Mouse (Mus musculus) forebrain, embryonic 15.5 days (tissue): ENCODE data around the gene Mlh3. TPM values are rescaled to one million over a fixed set of nuclear protein-coding genes. Genes with fewer than 3 reads are reported as not detected.

Source experiments
- ATAC-seq: fragments of 200-750 bp; cut with Nextera tagmentation; replicated peaks from 2 replicates; pipeline ENCODE4 v1.8.0; 2017; ENCODE audit warnings: mild to moderate bottlenecking, moderate TSS enrichment, moderate library complexity
- H3K27ac ChIP-seq: fragments of 300-500 bp; sonication (generic); replicated peaks from 2 replicates; pipeline ENCODE4 v1.5.1; 2015; ENCODE audit warnings: mild to moderate bottlenecking, inconsistent platforms
- H3K27me3 ChIP-seq: fragments of 300-500 bp; sonication (generic); 2 replicates; pipeline ENCODE4 v1.6.1; 2015; ENCODE audit warnings: inconsistent platforms
- H3K36me3 ChIP-seq: fragments of 300-500 bp; sonication (generic); 2 replicates; pipeline ENCODE4 v1.6.1; 2015; ENCODE audit warnings: mild to moderate bottlenecking, inconsistent platforms
- H3K4me1 ChIP-seq: fragments of 300-500 bp; sonication (generic); 2 replicates; pipeline ENCODE4 v1.6.1; 2015; ENCODE audit warnings: inconsistent platforms
- H3K4me2 ChIP-seq: fragments of 300-500 bp; sonication (generic); replicated peaks from 2 replicates; pipeline ENCODE4 v1.6.1; 2015; ENCODE audit warnings: mild to moderate bottlenecking, inconsistent platforms
- H3K4me3 ChIP-seq: fragments of 300-500 bp; sonication (generic); 2 replicates; pipeline ENCODE4 v1.5.1; 2015; ENCODE audit warnings: mild to moderate bottlenecking, inconsistent platforms
- H3K9ac ChIP-seq: fragments of 300-500 bp; sonication (generic); replicated peaks from 2 replicates; pipeline ENCODE4 v1.6.1; 2015; ENCODE audit warnings: mild to moderate bottlenecking, inconsistent platforms
- H3K9me3 ChIP-seq: fragments of 300-500 bp; sonication (generic); 2 replicates; pipeline ENCODE4 v1.6.1; 2016; ENCODE audit warnings: inconsistent platforms
- WGBS: fragments of 180-500 bp; shearing (Covaris S2); methylation state at CpG from one replicate; pipeline ENCODE4 v1.1.7; 2015; ENCODE audit warnings: mixed read lengths; 5-methylcytosine and 5-hydroxymethylcytosine counted together
- polyA plus RNA-seq: library from polyadenylated mRNA; unstranded; fragments of >200 nt; fragmentation: Nextera tagmentation; extraction: Ambion mirVana; gene quantifications from 2 replicates; pipeline ENCODE4 v1.2.1, GENCODE M21; 2015

Mlh3 gene
- polyA plus RNA-seq, 1 experiment from 2014 or later, result 10.7 TPM

DNA sequence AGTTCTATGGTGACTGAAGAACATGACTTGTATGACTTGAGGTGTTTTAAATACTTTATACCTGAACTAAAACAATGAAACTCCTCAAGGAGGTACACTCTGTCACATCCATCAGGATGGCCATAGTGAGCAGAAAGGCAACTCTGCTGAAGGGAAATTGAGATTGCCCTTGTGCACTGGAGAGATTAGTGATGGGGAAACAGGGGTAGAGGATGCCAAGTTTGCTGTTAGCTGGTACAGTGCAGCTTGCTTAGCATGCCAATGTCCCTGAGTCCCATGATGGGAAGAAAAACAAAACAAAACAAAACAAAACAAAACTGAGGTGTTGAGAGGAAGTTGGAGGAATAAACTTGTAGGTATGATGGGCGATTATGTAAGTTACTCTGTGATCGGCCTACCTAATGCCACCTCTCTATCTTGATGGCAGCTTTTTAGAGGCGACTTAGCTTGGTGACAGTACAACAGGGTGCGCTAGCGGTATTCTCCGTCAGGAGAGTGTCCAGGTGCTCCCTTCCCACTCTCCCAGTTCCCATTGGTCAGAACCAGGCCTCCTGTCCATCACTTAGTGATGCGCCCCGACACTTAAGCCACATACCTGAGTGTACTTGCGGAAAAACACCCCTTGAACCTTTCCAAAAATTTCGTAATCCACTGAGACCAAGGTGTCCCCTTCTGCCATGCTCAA is 9.1 kb upstream of the Mlh3 start:
- no peaks in the 10 kb centered on the region for H3K9me3 ChIP-seq
- peaks cover 14% of the 10 kb centered on the region for H3K4me1 ChIP-seq
- peak; percentile 49 for ATAC-seq
- peak overlapping the region; percentile 85 for H3K9ac ChIP-seq
- 6% methylated on average over 10 of the region's 10 CpGs for WGBS
- peak overlapping the region; percentile 76; the same call in 1 of the 2 replicates for H3K27ac ChIP-seq
- no peaks in the 10 kb centered on the region for H3K36me3 ChIP-seq
- H3K27me3 ChIP-seq, result no peaks in the 10 kb centered on the region
- H3K4me2 ChIP-seq, result peak overlapping the region; percentile 82
- peak overlapping the region; percentile 78 for H3K4me3 ChIP-seq

DNA sequence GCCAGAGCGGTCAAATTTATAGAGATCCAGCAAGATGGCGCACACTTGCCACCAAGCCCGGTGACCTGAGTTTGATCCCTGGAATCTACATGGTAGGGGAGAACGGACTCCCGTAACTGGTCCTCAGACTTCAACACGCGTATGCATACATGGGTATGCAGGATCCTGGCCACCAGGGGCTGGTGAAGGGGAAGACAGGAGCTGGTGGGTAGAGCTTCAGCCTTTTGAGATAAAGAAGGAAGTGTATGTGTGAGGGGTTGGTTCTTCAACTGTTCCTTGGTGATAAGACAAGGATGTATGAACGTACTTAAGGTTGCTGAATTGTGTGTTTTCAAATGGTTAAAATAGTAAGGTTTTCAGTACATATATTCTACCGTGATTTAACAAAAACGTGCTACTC is 8.5 kb upstream of the Mlh3 start:
- no peak for ATAC-seq
- peaks cover 14% of the 10 kb centered on the region for H3K4me1 ChIP-seq
- 94% methylated on average over 10 of the region's 10 CpGs for WGBS

DNA sequence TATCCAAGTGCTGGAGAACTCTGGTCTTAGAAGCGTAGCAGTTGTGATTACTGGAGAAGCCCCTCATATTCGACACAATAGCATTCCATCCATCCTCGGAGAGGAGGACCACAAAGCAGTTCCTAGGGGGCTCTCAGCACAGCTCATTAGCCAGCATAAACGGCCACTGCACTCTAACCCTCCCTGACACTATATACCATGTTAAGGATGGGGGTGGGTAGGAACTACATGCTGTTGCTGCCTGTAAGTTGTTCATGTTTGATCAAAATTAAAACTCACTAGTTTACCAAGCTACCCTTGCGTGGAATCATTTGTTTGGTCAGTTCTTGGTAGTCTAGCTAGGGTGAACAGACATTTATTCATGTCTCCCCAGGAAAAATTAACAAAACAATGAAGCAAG is 5.9 kb upstream of the Mlh3 start:
- Histone ChIP-seq H3K27ac (no peak overlapping the region), H3K9ac (no peak overlapping the region), H3K4me2 (no peak overlapping the region), H3K4me1 (peaks cover 13% of the 10 kb centered on the region), H3K36me3 (no peaks in the 10 kb centered on the region), H3K4me3 (no peak overlapping the region), H3K27me3 (no peaks in the 10 kb centered on the region), H3K9me3 (no peaks in the 10 kb centered on the region)
- ATAC-seq, result no peak
- 56% methylated on average over 5 of the region's 5 CpGs for WGBS

More for the DNA sequence above, 8.5 kb upstream of the Mlh3 start:
- no peak overlapping the region for H3K4me2 ChIP-seq
- no peaks in the 10 kb centered on the region for H3K27me3 ChIP-seq
- H3K9me3 ChIP-seq, result no peaks in the 10 kb centered on the region
- H3K27ac ChIP-seq, result no peak overlapping the region
- no peak overlapping the region for H3K4me3 ChIP-seq
- H3K9ac ChIP-seq, result no peak overlapping the region
- H3K36me3 ChIP-seq, result no peaks in the 10 kb centered on the region

DNA sequence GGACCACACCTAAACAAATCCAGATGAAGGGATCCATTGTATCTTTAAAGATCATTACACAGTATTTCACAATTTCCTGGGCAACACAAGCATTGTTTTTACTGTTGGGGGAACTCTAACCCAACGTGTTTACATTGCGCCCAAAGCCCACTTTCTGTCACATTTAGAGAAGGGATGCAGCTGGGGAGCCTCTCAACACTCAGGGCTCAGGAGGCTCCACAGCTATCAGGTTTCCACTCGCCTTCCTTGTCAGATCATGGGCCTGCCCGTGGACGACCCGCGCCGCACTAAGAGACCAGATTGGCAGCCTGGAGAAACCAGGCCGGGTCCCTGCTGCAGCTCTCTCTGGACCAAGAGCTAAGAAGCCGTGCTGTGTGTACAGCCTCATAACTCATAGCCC is 3.1 kb upstream of the Mlh3 start:
- ATAC-seq, result no peak
- Histone ChIP-seq H3K4me2 (no peak overlapping the region), H3K9me3 (no peaks in the 10 kb centered on the region), H3K27me3 (no peaks in the 10 kb centered on the region), H3K36me3 (no peaks in the 10 kb centered on the region), H3K4me3 (no peak overlapping the region), H3K4me1 (peaks cover 10% of the 10 kb centered on the region), H3K9ac (no peak overlapping the region), H3K27ac (no peak overlapping the region)
- 87% methylated on average over 10 of the region's 10 CpGs for WGBS

DNA sequence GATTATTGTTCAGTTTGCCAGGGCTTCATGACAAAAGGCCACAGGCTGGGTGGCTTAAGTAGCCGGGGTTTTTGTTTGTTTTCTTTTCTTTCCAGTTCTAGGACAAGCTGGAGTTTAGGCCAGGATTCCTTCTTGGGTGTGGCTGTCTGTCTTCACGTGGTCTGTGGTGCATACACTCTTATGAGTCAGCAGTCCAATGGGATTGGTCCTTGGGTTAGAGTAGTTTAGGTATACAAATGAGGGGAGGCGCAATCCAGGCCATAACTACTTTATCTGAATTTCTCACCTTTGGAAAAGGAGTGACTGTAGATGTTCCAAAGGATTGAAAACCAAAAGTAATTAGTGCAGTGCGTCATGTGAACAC is 1.4 kb upstream of the Mlh3 start:
- H3K9me3 ChIP-seq, result no peaks in the 10 kb centered on the region
- no peak overlapping the region for H3K9ac ChIP-seq
- no peaks in the 10 kb centered on the region for H3K27me3 ChIP-seq
- H3K27ac ChIP-seq, result no peak overlapping the region
- no peak overlapping the region for H3K4me2 ChIP-seq
- H3K4me3 ChIP-seq, result no peak overlapping the region
- WGBS, result 81% methylated on average over 4 of the region's 4 CpGs
- H3K36me3 ChIP-seq, result no peaks in the 10 kb centered on the region
- ATAC-seq, result no peak
- H3K4me1 ChIP-seq, result peaks cover 10% of the 10 kb centered on the region

DNA sequence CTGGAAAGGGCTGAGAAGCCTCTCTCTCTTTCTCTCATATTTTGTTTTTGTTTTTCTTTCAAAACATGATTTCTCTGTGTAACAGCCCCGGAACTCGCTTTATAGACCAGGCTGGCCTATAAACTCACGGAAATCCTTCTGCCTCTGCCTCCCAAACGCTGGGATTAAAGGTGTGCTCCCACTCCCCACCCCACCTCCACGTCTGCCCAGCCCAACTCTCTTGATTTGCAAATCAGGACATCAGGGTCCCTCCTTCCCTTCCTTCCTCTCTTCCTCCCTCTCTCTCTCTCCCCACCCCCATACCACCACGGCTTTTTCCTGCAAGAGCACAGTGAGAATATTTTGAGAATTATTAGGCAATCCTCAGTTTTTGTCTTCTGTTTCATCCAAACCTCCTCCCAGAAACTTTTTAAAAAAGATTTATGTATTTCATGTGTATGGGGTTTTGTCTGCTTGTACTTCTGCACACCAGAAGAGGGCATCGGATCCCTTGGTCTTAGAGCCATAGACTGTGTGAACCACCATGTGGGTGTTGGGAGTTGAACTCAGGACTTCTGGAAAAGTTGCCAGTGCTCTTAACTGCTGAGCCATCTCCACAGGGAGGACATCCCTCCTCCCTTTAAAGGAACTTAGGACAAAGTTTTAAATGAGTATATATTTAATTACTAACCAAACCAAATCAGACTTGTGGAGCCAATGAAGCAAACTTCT is 888 bp upstream of the Mlh3 start:
- H3K36me3 ChIP-seq, result no peaks in the 10 kb centered on the region
- no peak overlapping the region for H3K9ac ChIP-seq
- no peak overlapping the region for H3K4me3 ChIP-seq
- ATAC-seq, result no peak
- no peak overlapping the region for H3K27ac ChIP-seq
- H3K4me1 ChIP-seq, result peaks cover 10% of the 10 kb centered on the region
- H3K27me3 ChIP-seq, result no peaks in the 10 kb centered on the region
- H3K4me2 ChIP-seq, result peak overlapping the region; percentile 61
- WGBS, result 84% methylated on average over 7 of the region's 7 CpGs
- no peaks in the 10 kb centered on the region for H3K9me3 ChIP-seq

DNA sequence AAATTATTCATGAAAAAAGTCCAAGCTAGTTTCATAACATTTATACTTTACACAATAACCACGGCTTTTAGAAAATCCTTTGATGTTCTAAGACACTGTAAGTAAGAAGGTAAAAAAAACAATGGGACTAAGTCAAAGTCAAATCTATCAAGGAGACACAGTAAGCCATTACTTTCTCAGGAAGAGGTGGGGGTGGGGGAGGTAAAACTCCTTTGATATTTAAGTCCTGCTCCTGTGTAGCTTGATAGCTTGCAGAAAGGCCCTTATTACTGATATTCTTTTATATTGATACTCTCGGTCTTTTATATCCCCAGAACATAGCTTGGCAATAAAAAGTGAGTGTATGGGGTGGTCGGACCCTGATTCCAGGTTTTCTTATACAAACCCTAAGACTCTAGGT is 578 bp downstream of the Mlh3 start:
- no peak for ATAC-seq
- H3K27me3 ChIP-seq, result no peaks in the 10 kb centered on the region
- H3K4me3 ChIP-seq, result peak overlapping the region; percentile 84
- no peaks in the 10 kb centered on the region for H3K9me3 ChIP-seq
- H3K27ac ChIP-seq, result peak overlapping the region; percentile 92
- H3K4me2 ChIP-seq, result peak overlapping the region; percentile 61
- no peaks in the 10 kb centered on the region for H3K36me3 ChIP-seq
- 47% methylated on average over 3 of the region's 3 CpGs for WGBS
- H3K9ac ChIP-seq, result peak overlapping the region; percentile 85
- H3K4me1 ChIP-seq, result peaks cover 13% of the 10 kb centered on the region

DNA sequence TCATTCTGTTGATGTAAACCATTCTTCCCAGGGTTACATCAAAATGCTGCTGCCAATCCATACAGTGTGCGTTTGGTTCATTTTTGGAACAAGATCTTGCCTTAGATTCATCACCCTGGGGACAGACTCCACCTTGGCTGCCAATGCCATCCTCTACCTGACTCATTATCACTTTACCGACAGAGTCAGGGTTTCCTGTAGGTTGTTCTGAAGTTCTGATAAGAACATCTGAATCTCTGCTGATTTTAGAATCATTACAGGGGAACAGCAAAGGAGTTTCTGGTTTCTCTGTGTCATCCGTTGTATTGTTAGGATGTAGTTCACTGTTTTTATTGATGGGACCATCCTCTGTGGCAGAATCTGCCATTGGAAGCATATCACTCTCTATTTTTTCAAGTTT is 4.2 kb downstream of the Mlh3 start:
- WGBS, result 92% methylated on average over 3 of the region's 3 CpGs
- no peaks in the 10 kb centered on the region for H3K9me3 ChIP-seq

DNA sequence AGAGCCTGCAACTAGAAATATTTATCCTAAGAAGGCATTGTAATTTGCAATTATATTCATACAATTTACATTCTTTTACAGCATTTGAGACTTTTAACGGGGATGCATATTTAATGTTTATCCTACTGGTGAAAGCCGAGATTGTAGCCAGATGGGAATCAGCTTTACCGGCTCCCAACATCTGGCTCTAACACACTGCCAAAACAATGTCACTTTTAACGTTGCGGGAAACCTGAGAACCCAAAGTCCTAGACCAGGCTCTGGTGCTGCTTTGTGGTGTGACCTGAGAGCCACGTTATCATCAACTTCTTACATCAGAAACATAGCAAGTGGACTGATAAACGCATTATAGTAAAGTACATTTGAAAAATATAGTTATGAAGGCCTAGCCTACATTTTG is 5.5 kb downstream of the Mlh3 start:
- H3K27me3 ChIP-seq, result no peaks in the 10 kb centered on the region
- H3K9me3 ChIP-seq, result no peaks in the 10 kb centered on the region
- no peak overlapping the region for H3K4me2 ChIP-seq
- no peaks in the 10 kb centered on the region for H3K36me3 ChIP-seq
- no peak overlapping the region for H3K27ac ChIP-seq
- H3K4me1 ChIP-seq, result peaks cover 12% of the 10 kb centered on the region
- H3K4me3 ChIP-seq, result no peak overlapping the region
- WGBS, result 62% methylated on average over 7 of the region's 7 CpGs
- H3K9ac ChIP-seq, result no peak overlapping the region
- ATAC-seq, result no peak

More for the DNA sequence above, 4.2 kb downstream of the Mlh3 start:
- Histone ChIP-seq H3K27me3 (no peaks in the 10 kb centered on the region), H3K4me2 (no peak overlapping the region), H3K4me1 (peaks cover 16% of the 10 kb centered on the region), H3K4me3 (no peak overlapping the region), H3K36me3 (no peaks in the 10 kb centered on the region), H3K9ac (no peak overlapping the region), H3K27ac (no peak overlapping the region)
- ATAC-seq, result no peak

DNA sequence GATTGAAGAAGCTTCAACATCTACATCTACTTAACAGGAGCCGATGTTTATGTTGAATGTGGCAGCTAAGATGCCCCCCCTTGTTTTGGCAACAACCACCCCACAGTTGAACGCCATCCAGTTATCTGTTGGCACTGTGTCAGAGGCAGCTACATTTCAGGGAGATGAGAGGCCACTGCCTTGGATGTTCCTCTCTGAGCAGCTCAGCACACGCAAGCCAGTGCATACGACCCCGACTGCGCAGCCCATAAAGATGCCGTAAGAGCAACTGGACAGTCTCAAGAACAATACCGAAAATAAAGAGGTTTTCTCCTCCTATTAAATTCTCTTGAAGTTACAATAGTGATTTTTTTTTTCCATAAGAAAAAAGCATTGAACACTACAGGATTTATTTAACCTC is 5.9 kb downstream of the Mlh3 start:
- H3K27me3 ChIP-seq, result no peaks in the 10 kb centered on the region

DNA sequence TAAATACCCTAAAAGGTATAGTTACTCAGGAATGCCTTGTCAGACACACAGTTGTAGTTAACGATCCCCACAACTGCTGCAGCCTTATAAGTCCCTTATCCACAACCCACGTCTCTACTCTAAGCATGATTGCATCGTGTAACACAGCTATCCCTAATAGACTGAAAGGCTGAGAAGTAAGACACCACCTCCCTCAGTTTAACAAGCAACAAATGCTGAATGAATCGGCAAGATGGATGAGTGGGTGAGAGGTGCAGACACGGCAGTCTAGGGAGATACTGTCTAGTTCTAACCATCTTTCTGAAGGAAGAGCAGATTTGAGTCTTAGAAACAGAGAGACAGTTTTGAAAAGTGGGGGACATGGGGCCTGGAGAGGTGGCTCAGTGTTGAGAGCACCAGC is 7.2 kb downstream of the Mlh3 start:
- no peaks in the 10 kb centered on the region for H3K36me3 ChIP-seq
- no peak overlapping the region for H3K9ac ChIP-seq
- no peak overlapping the region for H3K4me3 ChIP-seq
- peaks cover 6% of the 10 kb centered on the region for H3K4me1 ChIP-seq
- no peak overlapping the region for H3K4me2 ChIP-seq
- 78% methylated on average over 5 of the region's 5 CpGs for WGBS
- no peaks in the 10 kb centered on the region for H3K9me3 ChIP-seq
- ATAC-seq, result no peak
- no peak overlapping the region for H3K27ac ChIP-seq
- no peaks in the 10 kb centered on the region for H3K27me3 ChIP-seq

More for the DNA sequence above, 5.9 kb downstream of the Mlh3 start:
- H3K9me3 ChIP-seq, result no peaks in the 10 kb centered on the region
- 75% methylated on average over 8 of the region's 8 CpGs for WGBS
- no peak overlapping the region for H3K27ac ChIP-seq
- H3K4me1 ChIP-seq, result peaks cover 10% of the 10 kb centered on the region
- H3K36me3 ChIP-seq, result no peaks in the 10 kb centered on the region
- H3K4me2 ChIP-seq, result no peak overlapping the region
- H3K4me3 ChIP-seq, result no peak overlapping the region
- no peak for ATAC-seq
- H3K9ac ChIP-seq, result no peak overlapping the region

DNA sequence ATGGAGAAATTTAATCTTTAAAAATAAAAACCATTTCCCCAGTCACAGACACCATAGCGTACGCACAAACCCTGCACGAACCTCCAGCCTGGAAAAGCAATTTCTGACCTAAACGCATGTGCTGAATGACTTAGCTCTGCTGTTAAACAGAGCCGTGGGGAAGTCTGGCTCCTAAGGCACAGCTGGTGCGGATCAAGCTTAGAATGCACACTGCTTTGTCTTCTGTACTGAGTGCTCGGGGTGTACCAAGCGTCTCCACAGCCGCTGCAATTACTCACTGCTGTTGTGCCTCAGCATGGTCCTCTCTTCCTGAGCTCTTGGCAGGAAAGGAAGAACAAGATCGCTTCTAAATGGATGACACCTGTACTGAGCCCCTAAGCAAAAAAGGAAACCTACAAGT is 7.9 kb downstream of the Mlh3 start:
- no peaks in the 10 kb centered on the region for H3K9me3 ChIP-seq
- peaks cover 6% of the 10 kb centered on the region for H3K4me1 ChIP-seq
- no peak overlapping the region for H3K4me3 ChIP-seq
- no peak for ATAC-seq
- H3K4me2 ChIP-seq, result no peak overlapping the region
- H3K36me3 ChIP-seq, result no peaks in the 10 kb centered on the region
- H3K9ac ChIP-seq, result no peak overlapping the region
- WGBS, result 55% methylated on average over 10 of the region's 10 CpGs
- no peaks in the 10 kb centered on the region for H3K27me3 ChIP-seq
- H3K27ac ChIP-seq, result no peak overlapping the region
